ENCODE assay signal across 8 mouse cellular contexts in the genomic region with DNA sequence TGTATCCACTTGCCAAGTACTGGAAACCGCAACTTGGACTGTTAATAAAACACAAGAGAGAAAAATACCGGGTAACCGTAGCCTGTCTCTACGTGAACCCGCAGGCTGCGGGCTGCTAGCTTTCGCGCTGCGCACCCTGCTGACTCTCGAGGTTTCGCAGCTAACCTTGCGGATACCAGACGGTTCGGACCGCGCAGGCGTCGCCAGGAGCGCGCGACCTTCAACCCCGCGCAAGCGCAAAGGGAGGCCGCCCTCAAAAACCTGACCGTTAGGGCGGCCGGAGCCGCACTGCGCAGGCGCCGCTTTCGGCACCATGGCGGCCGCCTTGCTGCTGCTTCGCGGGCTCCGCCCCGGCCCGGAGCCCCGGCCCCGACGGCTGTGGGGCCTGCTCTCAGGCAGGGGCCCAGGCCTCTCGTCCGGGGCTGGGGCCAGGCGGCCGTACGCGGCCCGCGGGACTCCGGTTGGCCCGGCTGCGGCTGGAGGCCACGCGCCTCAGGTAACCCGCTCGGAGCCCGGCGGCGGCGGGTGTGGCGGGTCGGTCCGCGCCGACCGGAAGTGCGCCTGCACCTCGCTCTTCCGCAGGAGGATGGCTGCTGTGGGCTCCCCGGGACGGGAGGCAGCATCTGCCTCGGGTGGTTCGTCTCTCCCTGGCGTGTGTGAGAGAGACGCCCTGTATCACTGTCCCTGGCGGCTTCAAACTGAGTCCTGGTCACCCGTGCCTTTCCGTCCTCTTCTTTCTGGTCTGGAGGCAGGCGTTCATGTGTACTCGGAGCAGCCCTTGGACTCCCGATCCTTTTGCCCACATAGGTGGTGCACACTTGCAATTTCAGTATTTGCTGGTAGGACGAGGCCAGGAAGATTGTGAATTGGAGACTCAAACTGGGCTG. TPM values are rescaled to one million over a fixed set of nuclear protein-coding genes. Genes with fewer than 3 reads are reported as not detected.
A peak's percentile ranks its signal among the peaks of the same experiment; 100 is the strongest.
DNase-seq lines count a peak whose midpoint lies in the region; ATAC-seq and TF ChIP-seq lines count a peak whose summit lies in the region.

No protein-coding gene starts in this region.

- intact Hi-C loops in gastrocnemius, adult 2 months (cut with DNase I), result loop anchor here (1.0 to 5.0 kb wide), 3 partner anchors 19 to 213 kb away; no protein-coding TSS in a partner anchor

- peak; percentile 87 for ATAC-seq in common myeloid progenitor, adult 5-6 weeks (replicated peaks; ENCODE audit: low read depth, poor library complexity, severe bottlenecking)

- no peaks in the 10 kb centered on the region for H3K9me3 ChIP-seq in megakaryocyte, embryonic 14.5 days

- peak overlapping the region; percentile 83 for H3K4me3 ChIP-seq in gastrocnemius, adult 2 months
- peak overlapping the region; percentile 96 for H3K4me3 ChIP-seq in megakaryocyte, embryonic 14.5 days (replicated peaks)

- peak; percentile 99 for DNase-seq in ZHBTc4 (ENCODE audit: low read depth, low spot score)
- DNase-seq in gastrocnemius, adult 2 months, result peak; percentile 99
- peak; percentile 91 for DNase-seq in hindlimb bud, embryonic 11.5 days (ENCODE audit: extremely low spot score, low read depth, low spot score)
- peak; percentile 86 to 93 for DNase-seq in left cerebral cortex, adult 8-10 months (ENCODE audit: low spot score in 2 of 2)
- DNase-seq in right cerebral cortex, postnatal 10 days (ENCODE audit: low spot score in 2 of 2), result peak; percentile 97 to 98
- peak; percentile 94 for DNase-seq in urinary bladder, postnatal 25 days (ENCODE audit: low spot score)

- TF ChIP-seq CTCF in gastrocnemius, adult 2 months (IDR thresholded peaks at IDR 0.05), result peak; percentile 76

- peaks cover 43% of the 10 kb centered on the region for H3K4me1 ChIP-seq in megakaryocyte, embryonic 14.5 days

- peaks cover 30% of the 10 kb centered on the region for H3K36me3 ChIP-seq in megakaryocyte, embryonic 14.5 days (replicated peaks; ENCODE audit: low read length)

- H3K27me3 ChIP-seq in megakaryocyte, embryonic 14.5 days (replicated peaks), result no peaks in the 10 kb centered on the region

- H3K27ac ChIP-seq in gastrocnemius, adult 2 months, result peak overlapping the region; percentile 93

RNA-seq across cellular contexts. Expression of gene Spg7, which starts 2.7 kb away (rescaled TPM):
- 50.3 and 51.8 TPM in 2 replicates for total RNA-seq in common myeloid progenitor, adult 5-6 weeks (2017)
- 10 to 100 TPM; 67.4 to 74.9 TPM for total RNA-seq in gastrocnemius, adult 2 months (2021)
- 10 to 100 TPM; 54.2 to 66.2 (median 63.3) TPM for total RNA-seq in left cerebral cortex, adult 8-10 months (2022)
- 9.5 and 14.6 TPM in 2 replicates for polyA plus RNA-seq in megakaryocyte, embryonic 14.5 days (2012; ENCODE audit: insufficient read depth, low replicate concordance)

RNA-seq across cellular contexts. Expression of gene Ankrd11, which starts 23.4 kb away (rescaled TPM):
- total RNA-seq in common myeloid progenitor, adult 5-6 weeks (2017), result 82.3 and 90.9 TPM in 2 replicates
- total RNA-seq in gastrocnemius, adult 2 months (2021), result 10 to 100 TPM; 60.3 to 62.1 TPM
- total RNA-seq in left cerebral cortex, adult 8-10 months (2022), result 100 to 1,000 TPM; 146 to 152 (median 151) TPM
- polyA plus RNA-seq in megakaryocyte, embryonic 14.5 days (2012; ENCODE audit: insufficient read depth, low replicate concordance), result 46.9 and 49.4 TPM in 2 replicates

RNA-seq across cellular contexts. Expression of gene Rpl13, which starts 36.7 kb away (rescaled TPM):
- 3,285 and 3,463 TPM in 2 replicates for total RNA-seq in common myeloid progenitor, adult 5-6 weeks (2017)
- total RNA-seq in gastrocnemius, adult 2 months (2021), result 100 to 1,000 TPM; 389 to 466 TPM
- 100 to 1,000 TPM; 401 to 484 (median 442) TPM for total RNA-seq in left cerebral cortex, adult 8-10 months (2022)
- 3,221 and 4,089 TPM in 2 replicates for polyA plus RNA-seq in megakaryocyte, embryonic 14.5 days (2012; ENCODE audit: insufficient read depth, low replicate concordance)

RNA-seq across cellular contexts. Expression of gene Cpne7, which starts 51.7 kb away (rescaled TPM):
- 0.14 and 1.4 TPM in 2 replicates for total RNA-seq in common myeloid progenitor, adult 5-6 weeks (2017)
- total RNA-seq in gastrocnemius, adult 2 months (2021), result under 1 TPM; 0.13 to 0.20 TPM
- 10 to 100 TPM; 46.8 to 60.2 (median 57.2) TPM for total RNA-seq in left cerebral cortex, adult 8-10 months (2022)
- polyA plus RNA-seq in megakaryocyte, embryonic 14.5 days (2012; ENCODE audit: insufficient read depth, low replicate concordance), result 0.43 TPM in 1 of 2 replicates, not detected in the other

Comparison
In these comparisons a context has a peak if more than half of its experiments do, and no peak if none do; other contexts are left out.
1. Peak in every context shown above with its lines: DNase-seq, ATAC-seq, H3K4me3 ChIP-seq and H3K27ac ChIP-seq.